Mouse (Mus musculus) frontal cortex, postnatal 14 days (tissue): ENCODE measurements around the gene Tmprss11a.

Experiments
- DNase-seq, 2 experiments: peaks; one replicate each; pipeline ENCODE4 v3.0.0; 2022; ENCODE audit warnings: low spot score in 2 of 2

Gene Tmprss11a

GRCm38 (mm10) chr5:86468890-86469289, at the start of gene Tmprss11a:
Tmprss11a (minus strand) TSS chr5:86468990.
- no peak for DNase-seq

GRCm38 (mm10) chr5:86518500-86518899, 49.7 kb upstream of the Tmprss11a start, which contains the start of gene Tmprss11g:
Tmprss11g (minus strand) TSS chr5:86518600.
- no peak for DNase-seq

- no peak for DNase-seq
These were observed 42.7 kb upstream of the Tmprss11a start for GRCm38 (mm10) chr5:86511538-86511937.

GRCm38 (mm10) chr5:86493453-86493852, 24.7 kb upstream of the Tmprss11a start:
- DNase-seq = no peak

- no peak for DNase-seq
These were observed 13.8 kb upstream of the Tmprss11a start for GRCm38 (mm10) chr5:86482562-86482961.

- DNase-seq = no peak
These were observed 13.2 kb upstream of the Tmprss11a start for GRCm38 (mm10) chr5:86482031-86482430.

GRCm38 (mm10) chr5:86473859-86474258, 5.1 kb upstream of the Tmprss11a start:
- DNase-seq = no peak

- no peak for DNase-seq
These were observed 29.5 kb downstream of the Tmprss11a start for GRCm38 (mm10) chr5:86439306-86439705.

GRCm38 (mm10) chr5:86438548-86438947, 30.2 kb downstream of the Tmprss11a start:
- no peak for DNase-seq

- no peak for DNase-seq
These were observed 36.1 kb downstream of the Tmprss11a start for GRCm38 (mm10) chr5:86432697-86433096.

- DNase-seq = no peak
These were observed 37.7 kb downstream of the Tmprss11a start for GRCm38 (mm10) chr5:86431096-86431495.

GRCm38 (mm10) chr5:86421323-86422028, 47.3 kb downstream of the Tmprss11a start:
- DNase-seq = no peak

GRCm38 (mm10) chr5:86419494-86419893, 49.3 kb downstream of the Tmprss11a start:
- DNase-seq = no peak

- no peak for DNase-seq
These were observed 54.5 kb downstream of the Tmprss11a start for GRCm38 (mm10) chr5:86414280-86414679.

GRCm38 (mm10) chr5:86410815-86411214, 58.0 kb downstream of the Tmprss11a start:
- DNase-seq = no peak

- no peak for DNase-seq
These were observed 60.8 kb downstream of the Tmprss11a start for GRCm38 (mm10) chr5:86407941-86408340.

GRCm38 (mm10) chr5:86407191-86407590, 61.6 kb downstream of the Tmprss11a start:
- DNase-seq = no peak

- no peak for DNase-seq
These were observed 95.5 kb downstream of the Tmprss11a start, which contains the start of gene Tmprss11d for GRCm38 (mm10) chr5:86373320-86373719. Tmprss11d (minus strand) TSS chr5:86373420.
